Mouse (Mus musculus) megakaryocyte, embryonic 14.5 days (primary cell): ENCODE data around the gene Sav1.

Experiments
- FLI1 ChIP-seq: IDR thresholded peaks from 2 replicates; pipeline ENCODE4 v1.6.1; 2012; ENCODE audit warnings: low read length, inconsistent platforms, mixed read lengths
- GATA1 ChIP-seq: IDR thresholded peaks from 3 replicates; pipeline ENCODE4 v1.6.1; 2012; ENCODE audit warnings: mixed read lengths, low read length, inconsistent platforms, borderline replicate concordance

DNA sequence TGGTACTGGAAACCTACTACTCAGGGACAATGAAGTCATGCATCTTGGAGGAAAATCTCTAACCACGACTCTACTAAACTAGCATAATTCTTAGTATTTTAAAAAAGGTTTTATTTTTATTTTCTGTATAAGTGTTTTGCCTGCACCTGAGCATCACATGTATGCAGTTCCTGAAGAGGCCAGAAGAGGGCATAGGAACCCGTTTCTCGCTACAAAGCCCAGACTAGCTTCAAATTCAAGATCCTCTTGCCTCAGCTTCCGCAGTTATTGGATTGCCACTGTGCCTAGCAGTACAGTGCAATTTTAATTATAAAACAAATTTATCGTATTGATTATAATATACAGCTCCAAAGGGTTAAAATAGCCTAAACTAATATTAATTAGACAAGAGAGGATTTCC lies 62.8 kb downstream of the Sav1 start:
- TF ChIP-seq GATA1: no peak
- TF ChIP-seq FLI1: no peak
